Comparison of ENCODE assay signal across 8 mouse cellular contexts in genomic region chr12:95693651-95694471, GRCm38 (mm10). TPM values are rescaled to one million over a fixed set of nuclear protein-coding genes. Genes with fewer than 3 reads are reported as not detected.
DNase-seq lines count a peak whose midpoint lies in the region; ATAC-seq lines count a peak whose summit lies in the region.

No protein-coding gene starts in this region.

- peak; percentile 64 for DNase-seq in 3134 (ENCODE audit: extremely low read depth, insufficient read length, low spot score)
- DNase-seq in adrenal gland, postnatal 25 days: peak; percentile 39
- DNase-seq in frontal cortex, postnatal 10 days (ENCODE audit: low spot score in 2 of 2): peak; percentile 64 to 73
- DNase-seq in heart, postnatal 36 days: peak; percentile 67 to 73
- DNase-seq in layer of hippocampus, adult 18-20 months (ENCODE audit: low spot score in 2 of 2): peak; percentile 5 to 58
- DNase-seq in ovary, postnatal 36 days (ENCODE audit: low spot score): peak; percentile 41
- DNase-seq in thymus, postnatal 10 days (ENCODE audit: low spot score in 2 of 2): no peak

- peaks cover 37% of the 10 kb centered on the region for H3K4me1 ChIP-seq in lung, embryonic 16.5 days (replicated peaks; ENCODE audit: control insufficient read depth, insufficient read depth, low read length)

- H3K4me3 ChIP-seq in lung, embryonic 16.5 days (ENCODE audit: low read length): peak overlapping the region; percentile 82

- WGBS in lung, embryonic 16.5 days: under 1% methylated on average over 28 of the region's 28 CpGs

- intact Hi-C loops in heart, postnatal 36 days (cut with DNase I): loop anchor here (5.0 kb wide), 3 partner anchors 1107 to 1502 kb away; no protein-coding TSS in a partner anchor

- H3K9ac ChIP-seq in lung, embryonic 16.5 days (ENCODE audit: low read length): peak overlapping the region; percentile 88

- H3K27me3 ChIP-seq in lung, embryonic 16.5 days (ENCODE audit: control insufficient read depth, insufficient read depth, low read depth, low read length): peaks cover 11% of the 10 kb centered on the region

- no peak for ATAC-seq in lung, embryonic 16.5 days (ENCODE audit: low read depth)

- no peak overlapping the region; the same call in 1 of the 2 replicates for H3K27ac ChIP-seq in lung, embryonic 16.5 days (ENCODE audit: low read length)

- H3K9me3 ChIP-seq in lung, embryonic 16.5 days (ENCODE audit: control insufficient read depth, low read length): no peaks in the 10 kb centered on the region

- H3K4me2 ChIP-seq in lung, embryonic 16.5 days (ENCODE audit: low read depth, low read length): peak overlapping the region; percentile 88

- H3K36me3 ChIP-seq in lung, embryonic 16.5 days (ENCODE audit: control insufficient read depth, insufficient read depth, low read length): no peaks in the 10 kb centered on the region

RNA-seq across cellular contexts. Expression of gene Flrt2, which starts 1.8 kb away (rescaled TPM):
- total RNA-seq in adrenal gland, postnatal 25 days (2021): 9.8 and 9.9 TPM in 2 replicates
- 10 to 100 TPM in 1 of 2 experiments, 1 to 10 TPM in 1; 7.3 to 10.4 TPM for total RNA-seq in heart, postnatal 36 days (2021)
- 10 to 100 TPM; 37.1 to 39.5 TPM for total RNA-seq in layer of hippocampus, adult 18-20 months (2021)
- polyA plus RNA-seq in lung, embryonic 16.5 days (2015; fragmentation: Nextera tagmentation; extraction: Ambion mirVana): 8.6 and 11.0 TPM in 2 replicates

Comparison
In these comparisons a context has a peak if more than half of its experiments do, and no peak if none do; other contexts are left out.
1. DNase-seq: peak in 3134 (single experiment), adrenal gland, postnatal 25 days (single experiment), frontal cortex, postnatal 10 days (2 of 2), heart, postnatal 36 days (2 of 2), layer of hippocampus, adult 18-20 months (2 of 2) and ovary, postnatal 36 days (single experiment); none in thymus, postnatal 10 days (0 of 2).